Mouse (Mus musculus) kidney, postnatal 0 days (tissue): Measurements from ENCODE around the gene Alpl. TPM values are rescaled to one million over a fixed set of nuclear protein-coding genes. Genes with fewer than 3 reads are reported as not detected.
A peak's percentile ranks its signal among the peaks of the same experiment; 100 is the strongest.

Source experiments
- ATAC-seq: fragments of 200-750 bp; cut with Nextera tagmentation; replicated peaks from 2 replicates; pipeline ENCODE4 v1.8.0; 2017; ENCODE audit warnings: low read depth, moderate number of reproducible peaks, moderate TSS enrichment, moderate library complexity; ENCODE audit not compliant: low FRiP score
- DNase-seq: peaks from one replicate; pipeline ENCODE4 v3.0.0-alpha.2; 2016; ENCODE audit warnings: low spot score
- H3K27ac ChIP-seq: fragments of 300-500 bp; sonication (generic); 2 replicates; pipeline ENCODE4 v1.5.1; 2014; ENCODE audit warnings: mild to moderate bottlenecking
- H3K27me3 ChIP-seq: fragments of 300-500 bp; sonication (generic); 2 replicates; pipeline ENCODE4 v1.6.1; 2014; ENCODE audit warnings: low read length, mixed read lengths; ENCODE audit not compliant: insufficient read depth
- H3K36me3 ChIP-seq: fragments of 300-500 bp; sonication (generic); 2 replicates; pipeline ENCODE4 v1.6.1; 2014; ENCODE audit warnings: low read length, mixed read lengths; ENCODE audit not compliant: insufficient read depth
- H3K4me1 ChIP-seq: fragments of 300-500 bp; sonication (generic); replicated peaks from 2 replicates; pipeline ENCODE4 v1.6.1; 2014; ENCODE audit warnings: antibody characterized with exemption, low read length, mixed read lengths; ENCODE audit not compliant: insufficient read depth
- H3K4me2 ChIP-seq: fragments of 300-500 bp; sonication (generic); 2 replicates; pipeline ENCODE4 v1.6.1; 2014; ENCODE audit warnings: mild to moderate bottlenecking, low read length, moderate library complexity, mixed read lengths
- H3K4me3 ChIP-seq: fragments of 300-500 bp; sonication (generic); replicated peaks from 2 replicates; pipeline ENCODE4 v1.5.1; 2014; ENCODE audit warnings: low read depth, low read length
- H3K9ac ChIP-seq: fragments of 300-500 bp; sonication (generic); 2 replicates; pipeline ENCODE4 v1.6.1; 2014; ENCODE audit warnings: low read depth, low read length
- H3K9me3 ChIP-seq: fragments of 300-500 bp; sonication (generic); replicated peaks from 2 replicates; pipeline ENCODE4 v1.6.1; 2016; ENCODE audit warnings: low read length, inconsistent platforms, mixed read lengths
- CTCF ChIP-seq: IDR thresholded peaks from 2 replicates; pipeline ENCODE4 v1.5.1; 2016; ENCODE audit warnings: antibody characterized with exemption, low read depth, mild to moderate bottlenecking, moderate library complexity
- WGBS: fragments of 180-500 bp; shearing (Covaris S2); extraction: QIAGEN DNeasy Blood & Tissue Kit; methylation state at CpG from one replicate; pipeline ENCODE4 v1.1.7; 2014; 5-methylcytosine and 5-hydroxymethylcytosine counted together
- polyA plus RNA-seq: library from polyadenylated mRNA; unstranded; fragments of >200 nt; fragmentation: Nextera tagmentation; extraction: Ambion mirVana; gene quantifications from 2 replicates; pipeline ENCODE4 v1.2.1, GENCODE M21; 2015

The Alpl gene
- polyA plus RNA-seq, 1 experiment from 2014 or later: 34.3 TPM

GRCm38 (mm10) chr4:137786488-137786887 is 9.7 kb downstream of the Alpl start:
- Histone ChIP-seq H3K4me1 (peaks cover 13% of the 10 kb centered on the region; the same call in 1 of the 2 replicates), H3K36me3 (no peaks in the 10 kb centered on the region), H3K4me2 (no peak overlapping the region), H3K4me3 (no peak overlapping the region), H3K9ac (no peak overlapping the region), H3K27ac (no peak overlapping the region), H3K9me3 (no peaks in the 10 kb centered on the region), H3K27me3 (no peaks in the 10 kb centered on the region)
- 83% methylated on average over 6 of the region's 6 CpGs for WGBS
- DNase-seq: no peak
- no peak for TF ChIP-seq CTCF
- no peak for ATAC-seq

GRCm38 (mm10) chr4:137785270-137785669 is 10.9 kb downstream of the Alpl start:
- H3K27me3 ChIP-seq: no peaks in the 10 kb centered on the region
- no peak overlapping the region for H3K9ac ChIP-seq
- no peak overlapping the region for H3K4me2 ChIP-seq
- DNase-seq (no peak), ATAC-seq (no peak)
- no peak overlapping the region for H3K27ac ChIP-seq
- no peak overlapping the region for H3K4me3 ChIP-seq
- H3K36me3 ChIP-seq: no peaks in the 10 kb centered on the region
- H3K9me3 ChIP-seq: no peaks in the 10 kb centered on the region
- peaks cover 12% of the 10 kb centered on the region; the same call in 1 of the 2 replicates for H3K4me1 ChIP-seq
- 65% methylated on average over 6 of the region's 6 CpGs for WGBS
- no peak for TF ChIP-seq CTCF

DNA sequence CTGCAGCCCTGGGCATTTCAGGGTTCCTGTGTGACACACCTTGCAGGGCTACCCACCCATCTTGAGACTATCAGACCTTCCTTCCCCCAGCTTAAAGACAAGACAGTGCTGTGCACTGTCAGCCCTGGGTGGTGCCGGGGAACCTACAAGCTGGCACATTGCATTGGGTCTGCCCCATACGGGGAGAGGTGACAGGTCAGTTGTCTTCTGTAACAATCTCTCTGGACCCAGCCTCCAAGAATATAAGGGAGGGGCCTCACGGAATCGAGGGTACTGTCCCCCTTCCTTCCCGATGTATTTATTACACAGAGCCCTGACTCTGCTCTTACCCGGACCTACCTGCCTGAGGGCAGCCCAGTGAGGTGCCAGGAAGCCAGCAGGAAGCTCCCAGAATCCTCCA is 11.4 kb downstream of the Alpl start:
- H3K36me3 ChIP-seq: no peaks in the 10 kb centered on the region
- no peak overlapping the region for H3K27ac ChIP-seq
- H3K4me3 ChIP-seq: no peak overlapping the region
- WGBS: 62% methylated on average over 6 of the region's 6 CpGs
- H3K9ac ChIP-seq: no peak overlapping the region
- DNase-seq (no peak), ATAC-seq (no peak)
- H3K4me2 ChIP-seq: no peak overlapping the region
- TF ChIP-seq CTCF: no peak
- H3K27me3 ChIP-seq: no peaks in the 10 kb centered on the region
- H3K4me1 ChIP-seq: peaks cover 12% of the 10 kb centered on the region; the same call in 1 of the 2 replicates
- no peaks in the 10 kb centered on the region for H3K9me3 ChIP-seq

GRCm38 (mm10) chr4:137783541-137784191 is 12.5 kb downstream of the Alpl start:
- Histone ChIP-seq H3K4me3 (no peak overlapping the region), H3K4me2 (no peak overlapping the region), H3K27me3 (no peaks in the 10 kb centered on the region), H3K9me3 (no peaks in the 10 kb centered on the region), H3K9ac (no peak overlapping the region), H3K36me3 (no peaks in the 10 kb centered on the region), H3K4me1 (peaks cover 12% of the 10 kb centered on the region; the same call in 1 of the 2 replicates), H3K27ac (no peak overlapping the region)
- DNase-seq (peak; percentile 41), ATAC-seq (no peak)
- no peak for TF ChIP-seq CTCF
- 30% methylated on average over 9 of the region's 9 CpGs for whole genome bisulfite sequencing

DNA sequence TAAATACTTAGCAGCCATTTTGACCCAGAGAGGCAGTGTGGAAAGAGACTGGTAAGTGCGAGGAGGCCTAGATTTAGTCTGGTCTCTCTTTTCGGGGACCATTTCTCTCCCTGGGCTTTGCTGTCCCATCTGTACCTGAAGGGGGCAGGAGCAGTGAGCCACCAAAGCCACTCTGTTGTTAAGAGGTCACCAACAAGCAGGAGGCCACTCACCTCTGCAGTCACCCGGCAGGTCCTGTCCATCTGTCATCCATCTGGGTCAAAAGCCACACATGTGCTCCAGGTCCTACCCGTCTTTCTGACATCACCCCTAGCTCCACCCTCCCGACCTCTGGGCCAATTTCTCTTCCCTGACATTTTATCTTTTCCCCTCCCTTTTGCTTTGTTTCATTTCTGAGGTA is 14.2 kb downstream of the Alpl start:
- no peaks in the 10 kb centered on the region for H3K9me3 ChIP-seq
- TF ChIP-seq CTCF: 0 out of 2 replicates have a peak, but pooled peaks have one; percentile 3
- H3K9ac ChIP-seq: no peak overlapping the region
- 75% methylated on average over 5 of the region's 5 CpGs for WGBS
- no peak overlapping the region for H3K27ac ChIP-seq
- no peaks in the 10 kb centered on the region for H3K27me3 ChIP-seq
- H3K4me3 ChIP-seq: no peak overlapping the region
- H3K4me1 ChIP-seq: peaks cover 8% of the 10 kb centered on the region; the same call in 1 of the 2 replicates
- DNase-seq: no peak
- no peak for ATAC-seq
- no peak overlapping the region for H3K4me2 ChIP-seq
- no peaks in the 10 kb centered on the region for H3K36me3 ChIP-seq

DNA sequence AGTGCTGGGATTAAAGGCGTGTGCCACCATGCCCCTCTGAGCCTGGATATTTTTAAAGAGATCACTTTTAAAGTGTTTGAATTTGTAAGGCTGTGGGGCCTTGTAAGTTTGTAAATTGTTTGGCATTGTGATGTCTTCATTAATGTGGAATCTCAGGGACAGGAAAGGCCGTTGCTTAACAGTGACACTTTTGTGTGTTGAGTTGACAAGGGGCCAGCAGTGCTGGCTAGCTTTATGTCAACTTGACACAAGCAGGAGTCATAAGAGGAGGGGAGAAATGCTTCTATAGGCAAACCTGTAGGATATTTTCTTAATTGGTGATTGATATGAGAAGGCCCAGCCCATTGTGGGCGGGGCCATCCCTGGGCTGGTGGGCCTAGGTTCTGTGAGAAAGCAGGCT is 15.2 kb downstream of the Alpl start:
- ATAC-seq (no peak), DNase-seq (no peak)
- Histone ChIP-seq H3K9me3 (no peaks in the 10 kb centered on the region), H3K4me1 (peaks cover 8% of the 10 kb centered on the region; the same call in 1 of the 2 replicates), H3K4me3 (no peak overlapping the region), H3K27me3 (no peaks in the 10 kb centered on the region), H3K4me2 (no peak overlapping the region), H3K9ac (no peak overlapping the region), H3K36me3 (no peaks in the 10 kb centered on the region), H3K27ac (no peak overlapping the region)
- TF ChIP-seq CTCF: no peak
- 69% methylated on average over 3 of the region's 3 CpGs for WGBS
